Mouse (Mus musculus) gastrocnemius, postnatal 14 days (tissue): ENCODE data around the gene Arhgap18. TPM values are rescaled to one million over a fixed set of nuclear protein-coding genes. Genes with fewer than 3 reads are reported as not detected.

Experiments used
- DNase-seq: peaks from one replicate; pipeline ENCODE4 v3.0.0; 2021; ENCODE audit warnings: mixed read lengths
- intact Hi-C: fragments of 180-260 bp; cut with DNase I; formaldehyde crosslinking; loops from one replicate; pipeline ENCODE4 v1.15.1; 2025; ENCODE audit warnings: low total_unique reads
- long read RNA-seq, 2 experiments: library from polyadenylated mRNA; stranded (forward); transcript quantifications; one replicate each; pipeline ENCODE4 v2.0.0; 2021
- total RNA-seq, 2 experiments: library from RNA; stranded (reverse); gene quantifications; 2 replicates each; pipeline ENCODE4 v1.2.3; 2021

Arhgap18 gene
- total RNA-seq = 10 to 100 TPM in 1 of 2 experiments, 1 to 10 TPM in 1; 9.3 to 15.5 TPM
- long read RNA-seq, experiment 1, transcript Arhgap18-201 (15 exons, 3,651 nt) = major isoform, 5 of 7 reads
- long read RNA-seq, experiment 1, partial matches to known transcripts = 1 of 7 reads
- long read RNA-seq, experiment 1, other reads (novel, unspliced or antisense) = 0 of 7 reads
- long read RNA-seq, experiment 2, transcript Arhgap18-201 (15 exons, 3,651 nt) = major isoform, 5 of 5 reads
- long read RNA-seq, experiment 2, partial matches to known transcripts = 0 of 5 reads
- long read RNA-seq, experiment 2, other reads (novel, unspliced or antisense) = 0 of 5 reads

GRCm38 (mm10) chr10:26752929-26753567 lies at the start of gene Arhgap18:
Gene Arhgap18, plus strand, starts transcription at chr10:26753421.
- no peak for DNase-seq
- intact Hi-C loops = no loop called here

GRCm38 (mm10) chr10:26710458-26711011 lies 42.7 kb upstream of the Arhgap18 start:
- intact Hi-C loops = no loop called here
- DNase-seq = no peak

- DNase-seq = peak; percentile 11
- intact Hi-C loops = no loop called here
Measured at GRCm38 (mm10) chr10:26711068-26711467, 42.2 kb upstream of the Arhgap18 start.

- intact Hi-C loops = loop anchor here (2.0 kb wide), 1 partner anchor 179 kb away; no protein-coding TSS in a partner anchor
Measured at GRCm38 (mm10) chr10:26713986-26714385, 39.2 kb upstream of the Arhgap18 start.

GRCm38 (mm10) chr10:26724704-26725103 lies 28.5 kb upstream of the Arhgap18 start:
- intact Hi-C loops = no loop called here
- DNase-seq = no peak

More at GRCm38 (mm10) chr10:26713986-26714385, 39.2 kb upstream of the Arhgap18 start:
- no peak for DNase-seq

GRCm38 (mm10) chr10:26725255-26725654 lies 28.0 kb upstream of the Arhgap18 start:
- no peak for DNase-seq

GRCm38 (mm10) chr10:26750827-26751226 lies 2.4 kb upstream of the Arhgap18 start:
- no peak for DNase-seq
- intact Hi-C loops = no loop called here

More at GRCm38 (mm10) chr10:26725255-26725654, 28.0 kb upstream of the Arhgap18 start:
- intact Hi-C loops = no loop called here

- intact Hi-C loops = no loop called here
- DNase-seq = peak; percentile 41
Measured at GRCm38 (mm10) chr10:26752064-26752928, 925 bp upstream of the Arhgap18 start.

GRCm38 (mm10) chr10:26754006-26754405 lies 785 bp downstream of the Arhgap18 start:
- no peak for DNase-seq
- intact Hi-C loops = no loop called here

- no peak for DNase-seq
- intact Hi-C loops = no loop called here
Measured at GRCm38 (mm10) chr10:26757231-26757630, 4.0 kb downstream of the Arhgap18 start.

GRCm38 (mm10) chr10:26759469-26759868 lies 6.2 kb downstream of the Arhgap18 start:
- DNase-seq = no peak
- intact Hi-C loops = no loop called here

GRCm38 (mm10) chr10:26761103-26761502 lies 7.9 kb downstream of the Arhgap18 start:
- intact Hi-C loops = no loop called here
- no peak for DNase-seq

- intact Hi-C loops = no loop called here
- DNase-seq = no peak
Measured at GRCm38 (mm10) chr10:26761991-26762903, 9.0 kb downstream of the Arhgap18 start.

- intact Hi-C loops = no loop called here
- no peak for DNase-seq
Measured at GRCm38 (mm10) chr10:26767196-26767595, 14.0 kb downstream of the Arhgap18 start.

- intact Hi-C loops = no loop called here
Measured at GRCm38 (mm10) chr10:26768943-26769342, 15.7 kb downstream of the Arhgap18 start.

GRCm38 (mm10) chr10:26770035-26770434 lies 16.8 kb downstream of the Arhgap18 start:
- intact Hi-C loops = loop anchor here (5.0 kb wide), 1 partner anchor 978 kb away; no protein-coding TSS in a partner anchor
- no peak for DNase-seq

More at GRCm38 (mm10) chr10:26768943-26769342, 15.7 kb downstream of the Arhgap18 start:
- DNase-seq = no peak

GRCm38 (mm10) chr10:26771938-26772623 lies 18.9 kb downstream of the Arhgap18 start:
- intact Hi-C loops = loop anchor here (5.0 kb wide), 1 partner anchor 980 kb away; no protein-coding TSS in a partner anchor
- DNase-seq = peak; percentile 83
